Mouse (Mus musculus) spleen, adult 2 months (tissue): Measurements from ENCODE around the gene Spata4. TPM values are rescaled to one million over a fixed set of nuclear protein-coding genes. Genes with fewer than 3 reads are reported as not detected.
"Not testable (repeated sequence)": the region's sequence is repeated elsewhere in the genome, so short reads cannot be mapped to it uniquely, and the experiment has no call there.

ENCODE experiments used
- DNase-seq, 2 experiments: peaks; one replicate each; pipeline versions ENCODE4 v3.0.0 to v3.0.0-alpha.2; 2012 to 2021; ENCODE audit warnings: low spot score in 2 of 2, low read depth in 1 of 2
- H3K27ac ChIP-seq: fragments of 200-500 bp; 2 replicates; pipeline ENCODE4 v1.5.1; 2012; ENCODE audit warnings: low read length, inconsistent platforms; ENCODE audit not compliant: insufficient read depth
- H3K27me3 ChIP-seq: fragments of 200-500 bp; 2 replicates; pipeline ENCODE4 v1.6.1; 2012; ENCODE audit warnings: mild to moderate bottlenecking, moderate library complexity, low read length, inconsistent platforms; ENCODE audit not compliant: control insufficient read depth, insufficient read depth
- H3K36me3 ChIP-seq: fragments of 200-500 bp; 2 replicates; pipeline ENCODE4 v1.6.1; 2012; ENCODE audit warnings: mild to moderate bottlenecking, low read length, inconsistent platforms; ENCODE audit not compliant: control insufficient read depth, insufficient read depth
- H3K4me1 ChIP-seq: fragments of 200-500 bp; 2 replicates; pipeline ENCODE4 v1.6.1; 2011; ENCODE audit warnings: inconsistent platforms; ENCODE audit not compliant: control insufficient read depth, insufficient read depth, insufficient read length
- H3K4me3 ChIP-seq: fragments of 200-500 bp; 2 replicates; pipeline ENCODE4 v1.5.1; 2011; ENCODE audit warnings: mild to moderate bottlenecking, inconsistent platforms; ENCODE audit not compliant: insufficient read depth, insufficient read length; ENCODE audit errors: extremely low read depth
- CTCF ChIP-seq: fragments of 200-500 bp; IDR thresholded peaks from 2 replicates; pipeline ENCODE4 v1.5.1; 2011; ENCODE audit warnings: mild to moderate bottlenecking, inconsistent platforms; ENCODE audit not compliant: insufficient read depth, insufficient read length, insufficient replicate concordance; ENCODE audit errors: extremely low read depth
- POLR2A ChIP-seq: fragments of 200-500 bp; IDR thresholded peaks from 2 replicates; pipeline ENCODE4 v1.6.1; 2011; ENCODE audit warnings: low read depth, low read length, inconsistent platforms
- WGBS: fragments of 180-500 bp; shearing (Covaris S2); methylation state at CpG from one replicate; pipeline ENCODE4 v1.1.7; 2018; 5-methylcytosine and 5-hydroxymethylcytosine counted together
- polyA plus RNA-seq: library from polyadenylated mRNA; depleted of rRNA; stranded (reverse); fragments of >200 nt; gene quantifications from 2 replicates; pipeline ENCODE4 v1.2.3, GENCODE M21; 2012; rRNA removed

Gene Spata4
- polyA plus RNA-seq, 1 experiment: not detected

DNA sequence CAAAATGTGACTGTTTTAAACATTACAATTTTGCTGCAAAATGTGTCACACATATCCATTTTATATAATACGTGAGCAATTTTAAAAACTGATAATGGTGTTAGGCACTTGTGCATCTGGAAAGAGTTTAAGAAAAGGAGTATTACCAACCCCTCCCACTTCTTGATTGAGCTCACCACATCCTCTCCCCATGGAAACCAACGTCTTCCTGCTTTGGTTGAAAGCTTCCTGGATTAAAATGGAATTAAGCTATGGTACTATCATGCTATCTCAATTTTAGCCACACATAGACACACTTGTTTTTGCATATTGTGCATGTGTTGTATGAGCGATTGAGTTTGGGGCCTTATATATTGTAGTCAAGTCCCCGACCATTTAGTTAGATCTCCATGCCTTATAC is 2.9 kb downstream of the Spata4 start:
- TF ChIP-seq POLR2A (no peak), CTCF (no peak)
- Histone ChIP-seq H3K27ac (no peak overlapping the region), H3K4me1 (no peaks in the 10 kb centered on the region), H3K36me3 (no peaks in the 10 kb centered on the region), H3K4me3 (no peak overlapping the region), H3K27me3 (no peaks in the 10 kb centered on the region)
- DNase-seq: no peak
- 39% methylated on average over 4 of the region's 4 CpGs for WGBS

DNA sequence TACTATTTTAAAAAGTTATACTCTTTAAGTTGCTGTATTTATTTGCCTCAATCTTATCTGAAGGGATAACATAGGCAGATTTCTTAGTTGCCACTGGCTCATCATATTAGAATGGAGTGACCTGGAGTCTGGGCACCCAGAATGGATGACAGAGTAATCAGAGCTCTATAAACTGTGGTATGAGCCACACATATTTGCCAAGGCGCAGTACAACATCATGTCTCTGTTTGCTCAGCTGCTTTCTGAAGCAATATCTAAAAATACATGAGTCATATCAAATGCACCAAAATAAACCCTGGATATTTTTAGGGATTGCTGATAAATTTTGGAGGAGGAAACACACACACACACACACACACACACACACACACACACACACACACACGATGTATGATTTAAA is 8.8 kb downstream of the Spata4 start:
- 93% methylated on average over 2 of the region's 2 CpGs for WGBS
- TF ChIP-seq CTCF (no peak), POLR2A (no peak)

DNA sequence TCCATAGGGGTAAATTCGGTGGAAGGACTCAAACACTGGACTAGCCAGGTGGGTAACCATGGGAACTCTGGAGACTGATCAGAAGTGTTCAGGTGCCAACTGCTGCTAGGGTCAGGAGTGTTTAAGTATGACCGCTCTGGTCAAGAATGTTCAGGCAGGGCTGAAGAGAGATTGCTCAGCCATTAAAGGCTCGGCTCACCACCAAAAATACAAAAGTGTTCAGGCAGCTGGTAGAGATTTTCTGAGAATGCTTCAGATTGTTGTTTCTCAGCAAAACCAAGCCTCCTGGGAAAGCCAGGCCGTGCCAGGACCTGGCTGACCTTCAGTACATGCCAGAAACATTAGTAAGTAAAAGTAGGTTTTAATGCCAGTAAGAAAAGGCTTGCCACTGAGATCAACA is 9.7 kb downstream of the Spata4 start:
- H3K27me3 ChIP-seq: no peaks in the 10 kb centered on the region
- DNase-seq: no peak

More for the DNA sequence above, 8.8 kb downstream of the Spata4 start:
- no peak for DNase-seq
- Histone ChIP-seq H3K4me1 (no peaks in the 10 kb centered on the region; the same call in 1 of the 2 replicates), H3K27me3 (no peaks in the 10 kb centered on the region), H3K27ac (no peak overlapping the region), H3K36me3 (no peaks in the 10 kb centered on the region), H3K4me3 (no peak overlapping the region)

DNA sequence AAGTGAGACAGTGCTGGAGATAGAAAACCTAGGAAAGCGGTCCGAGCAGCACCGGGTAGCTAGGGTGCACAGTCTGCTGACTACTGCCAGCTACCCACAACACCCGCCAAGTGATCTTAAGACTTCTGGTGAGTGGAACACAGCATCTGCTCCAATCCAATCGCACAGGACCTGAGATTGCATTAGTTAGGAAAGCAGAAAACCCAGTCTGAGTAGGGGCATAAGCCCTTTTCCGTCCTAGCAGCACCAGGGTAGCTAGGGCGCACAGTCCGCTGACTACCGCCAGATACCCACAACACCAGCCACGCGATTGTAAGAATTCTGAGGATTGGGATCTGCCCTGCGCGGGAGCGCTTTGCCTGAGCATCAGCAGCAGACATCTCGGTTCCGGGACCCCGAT is 16.1 kb downstream of the Spata4 start:
- not testable (repeated sequence) for H3K4me1 ChIP-seq, H3K27ac ChIP-seq, H3K4me3 ChIP-seq, H3K27me3 ChIP-seq, H3K36me3 ChIP-seq, DNase-seq
- 92% methylated on average over 17 of the region's 17 CpGs for WGBS

More for the DNA sequence above, 9.7 kb downstream of the Spata4 start:
- H3K4me3 ChIP-seq: no peak overlapping the region
- H3K27ac ChIP-seq: no peak overlapping the region
- WGBS: 79% methylated on average over 4 of the region's 4 CpGs
- H3K4me1 ChIP-seq: no peaks in the 10 kb centered on the region; the same call in 1 of the 2 replicates
- TF ChIP-seq CTCF (no peak), POLR2A (no peak)
- H3K36me3 ChIP-seq: no peaks in the 10 kb centered on the region

DNA sequence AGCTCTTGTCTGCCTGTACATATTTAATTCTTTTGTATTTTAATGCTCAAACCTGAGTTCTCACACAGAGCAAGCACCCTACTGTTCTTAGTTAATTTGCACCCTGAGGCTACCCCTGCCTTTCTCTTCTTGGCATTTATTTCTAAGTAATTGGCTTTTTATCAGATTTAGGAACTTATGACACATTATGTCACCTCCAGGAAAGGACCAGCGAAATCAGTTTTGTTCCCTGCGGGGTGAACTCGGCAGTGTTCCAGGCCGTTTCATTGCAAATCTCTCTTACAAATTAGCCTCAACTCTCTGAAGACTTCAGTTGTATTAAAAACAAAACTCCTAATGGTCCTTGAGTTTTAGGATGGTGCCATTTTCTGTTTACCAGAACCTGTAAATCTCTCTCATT is 38.1 kb downstream of the Spata4 start:
- no peak for DNase-seq
- Histone ChIP-seq H3K27ac (no peak overlapping the region), H3K4me3 (no peak overlapping the region), H3K36me3 (no peaks in the 10 kb centered on the region), H3K4me1 (no peaks in the 10 kb centered on the region), H3K27me3 (no peaks in the 10 kb centered on the region)
- 87% methylated on average over 4 of the region's 4 CpGs for WGBS
- TF ChIP-seq POLR2A (no peak), CTCF (no peak)

Other genes starting within 250 kb of the Spata4 start
- 1.0 and 1.2 TPM in 2 replicates for gene Asb5, start 71.2 kb upstream of the Spata4 start, polyA plus RNA-seq
- 7.4 and 8.4 TPM in 2 replicates for gene Spcs3, start 70.8 kb upstream of the Spata4 start, polyA plus RNA-seq